Mouse (Mus musculus) effector memory CD4-positive, alpha-beta T cell, adult 7 months (primary cell): ENCODE measurements around the gene Fstl1. TPM values are rescaled to one million over a fixed set of nuclear protein-coding genes. Genes with fewer than 3 reads are reported as not detected.

Experiments used
- polyA plus RNA-seq: library from polyadenylated mRNA; unstranded; fragments of 100-300 nt; shearing (Covaris generic); gene quantifications from one replicate; pipeline ENCODE4 v1.2.1, GENCODE M21; 2017

Gene Fstl1
- polyA plus RNA-seq, result 0.30 TPM

GRCm38 (mm10) chr16:37776860-37777651, at the start of gene Fstl1:
Fstl1 (plus strand) TSS chr16:37776873.

GRCm38 (mm10) chr16:37861029-37861428, 84.4 kb downstream of the Fstl1 start, which contains the start of gene Gm36028:
Gm36028 (minus strand) TSS chr16:37861146.

GRCm38 (mm10) chr16:37867791-37868505, 91.3 kb downstream of the Fstl1 start, which contains the start of gene Lrrc58:
Lrrc58 (plus strand) TSS chr16:37868389.

Other genes with a start within 250 kb of the Fstl1 start
- 14.3 TPM for gene Gtf2e1, start 237.1 kb upstream of the Fstl1 start, polyA plus RNA-seq
- 9.5 TPM for gene Rabl3, start 237.0 kb upstream of the Fstl1 start, polyA plus RNA-seq
- 0.59 TPM for gene Hgd, start 196.7 kb upstream of the Fstl1 start, polyA plus RNA-seq
- 33.9 TPM for gene Ndufb4, start 122.4 kb upstream of the Fstl1 start, polyA plus RNA-seq
- not detected for gene Gm36028, start 84.3 kb downstream of the Fstl1 start, polyA plus RNA-seq
- gene Lrrc58, start 91.5 kb downstream of the Fstl1 start, polyA plus RNA-seq, result 18.8 TPM
- gene Gpr156, start 139.6 kb downstream of the Fstl1 start, polyA plus RNA-seq, result 0.16 TPM